Mouse (Mus musculus) embryonic facial prominence, embryonic 12.5 days (tissue): ENCODE data around the gene Wdfy3. TPM values are rescaled to one million over a fixed set of nuclear protein-coding genes. Genes with fewer than 3 reads are reported as not detected.
A peak's percentile ranks its signal among the peaks of the same experiment; 100 is the strongest.
"Not testable (repeated sequence)": the region's sequence is repeated elsewhere in the genome, so short reads cannot be mapped to it uniquely, and the experiment has no call there.

Experiments
- ATAC-seq: fragments of 200-750 bp; cut with Nextera tagmentation; 2 replicates; pipeline ENCODE4 v1.8.0; 2017; ENCODE audit not compliant: insufficient number of reproducible peaks, insufficient read depth, low FRiP score, low TSS enrichment
- H3K27ac ChIP-seq: fragments of 300-500 bp; sonication (generic); 2 replicates; pipeline ENCODE4 v1.5.1; 2016; ENCODE audit warnings: mild to moderate bottlenecking
- H3K27me3 ChIP-seq: fragments of 300-500 bp; sonication (generic); 2 replicates; pipeline ENCODE4 v1.6.1; 2016; ENCODE audit warnings: mild to moderate bottlenecking, moderate library complexity
- H3K36me3 ChIP-seq: fragments of 300-500 bp; sonication (generic); 2 replicates; pipeline ENCODE4 v1.6.1; 2016; ENCODE audit warnings: mild to moderate bottlenecking
- H3K4me1 ChIP-seq: fragments of 300-500 bp; sonication (generic); 2 replicates; pipeline ENCODE4 v1.6.1; 2016
- H3K4me2 ChIP-seq: fragments of 300-500 bp; sonication (generic); replicated peaks from 2 replicates; pipeline ENCODE4 v1.6.1; 2016; ENCODE audit warnings: mild to moderate bottlenecking, moderate library complexity
- H3K4me3 ChIP-seq: fragments of 300-500 bp; sonication (generic); 2 replicates; pipeline ENCODE4 v1.5.1; 2016; ENCODE audit warnings: mild to moderate bottlenecking
- H3K9ac ChIP-seq: fragments of 300-500 bp; sonication (generic); 2 replicates; pipeline ENCODE4 v1.6.1; 2016; ENCODE audit warnings: mild to moderate bottlenecking, moderate library complexity
- H3K9me3 ChIP-seq: fragments of 300-500 bp; sonication (generic); 2 replicates; pipeline ENCODE4 v1.6.1; 2016; ENCODE audit warnings: mild to moderate bottlenecking, moderate library complexity
- WGBS: fragments of 180-500 bp; shearing (Covaris S2); methylation state at CpG from one replicate; pipeline ENCODE4 v1.1.7; 2016; 5-methylcytosine and 5-hydroxymethylcytosine counted together
- polyA plus RNA-seq: library from polyadenylated mRNA; unstranded; fragments of >200 nt; fragmentation: Nextera tagmentation; extraction: Ambion mirVana; gene quantifications from 2 replicates; pipeline ENCODE4 v1.2.1, GENCODE M21; 2016

Gene Wdfy3
- polyA plus RNA-seq, 1 experiment from 2014 or later, result 26.1 TPM

DNA sequence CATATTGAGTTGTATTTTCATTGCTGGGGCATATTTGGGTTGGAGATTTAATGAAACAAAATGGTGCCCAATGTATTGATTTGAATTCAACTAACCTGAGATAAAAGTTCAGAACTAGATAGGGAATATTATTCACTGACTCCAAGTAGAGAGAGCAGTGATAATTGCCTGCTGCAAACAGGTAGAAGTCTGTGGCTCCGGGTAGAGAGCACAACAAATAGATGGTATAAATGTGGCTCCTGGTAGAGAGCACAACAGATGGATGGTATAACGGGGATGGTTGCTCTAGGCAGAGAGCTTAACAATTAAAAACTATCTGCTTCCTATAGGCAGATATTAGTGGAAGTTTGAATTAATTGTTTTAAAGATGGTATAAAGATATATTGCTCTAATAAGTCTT, 232.1 kb downstream of the Wdfy3 start:
- ATAC-seq, result not testable (repeated sequence)
- WGBS, result 93% methylated on average over 2 of the region's 2 CpGs
- H3K36me3 ChIP-seq, result peaks cover 75% of the 10 kb centered on the region

GRCm38 (mm10) chr5:101836221-101836620, 233.5 kb downstream of the Wdfy3 start:
- H3K27me3 ChIP-seq, result no peaks in the 10 kb centered on the region
- peaks cover 73% of the 10 kb centered on the region for H3K36me3 ChIP-seq
- ATAC-seq, result no peak
- no peaks in the 10 kb centered on the region for H3K9me3 ChIP-seq
- H3K4me1 ChIP-seq, result no peaks in the 10 kb centered on the region
- WGBS, result 73% methylated on average over 11 of the region's 11 CpGs
- no peak overlapping the region for H3K4me2 ChIP-seq
- no peak overlapping the region for H3K27ac ChIP-seq
- H3K9ac ChIP-seq, result no peak overlapping the region
- H3K4me3 ChIP-seq, result no peak overlapping the region

More for the DNA sequence above, 232.1 kb downstream of the Wdfy3 start:
- H3K4me2 ChIP-seq, H3K9ac ChIP-seq, H3K27me3 ChIP-seq, H3K4me1 ChIP-seq, H3K9me3 ChIP-seq, H3K27ac ChIP-seq, H3K4me3 ChIP-seq: not testable (repeated sequence)

- Histone ChIP-seq H3K36me3 (peaks cover 52% of the 10 kb centered on the region), H3K4me1 (no peaks in the 10 kb centered on the region), H3K27ac (no peak overlapping the region), H3K9me3 (no peaks in the 10 kb centered on the region), H3K9ac (no peak overlapping the region), H3K4me2 (no peak overlapping the region), H3K27me3 (no peaks in the 10 kb centered on the region), H3K4me3 (no peak overlapping the region)
- no peak for ATAC-seq
- WGBS, result 62% methylated on average over 8 of the region's 8 CpGs
Observed at GRCm38 (mm10) chr5:101833875-101834274, 235.8 kb downstream of the Wdfy3 start.

GRCm38 (mm10) chr5:101832991-101833390, 236.7 kb downstream of the Wdfy3 start:
- WGBS, result 91% methylated on average over 5 of the region's 5 CpGs
- ATAC-seq, result no peak
- peaks cover 51% of the 10 kb centered on the region for H3K36me3 ChIP-seq

GRCm38 (mm10) chr5:101832042-101832441, 237.7 kb downstream of the Wdfy3 start:
- peaks cover 2% of the 10 kb centered on the region for H3K4me1 ChIP-seq
- H3K27ac ChIP-seq, result no peak overlapping the region
- peaks cover 42% of the 10 kb centered on the region for H3K36me3 ChIP-seq
- no peak overlapping the region for H3K4me3 ChIP-seq
- no peak overlapping the region for H3K9ac ChIP-seq
- no peak overlapping the region for H3K4me2 ChIP-seq
- 94% methylated on average over 6 of the region's 6 CpGs for WGBS
- H3K27me3 ChIP-seq, result 0 out of 2 replicates have a peak, but pooled peaks cover 3% of the 10 kb centered on the region
- no peaks in the 10 kb centered on the region for H3K9me3 ChIP-seq
- ATAC-seq, result no peak

More at GRCm38 (mm10) chr5:101832991-101833390, 236.7 kb downstream of the Wdfy3 start:
- Histone ChIP-seq H3K4me2 (no peak overlapping the region), H3K9me3 (no peaks in the 10 kb centered on the region), H3K4me1 (no peaks in the 10 kb centered on the region), H3K9ac (no peak overlapping the region), H3K27me3 (no peaks in the 10 kb centered on the region), H3K27ac (no peak overlapping the region), H3K4me3 (no peak overlapping the region)

GRCm38 (mm10) chr5:101830180-101830579, 239.5 kb downstream of the Wdfy3 start:
- H3K4me3 ChIP-seq, result no peak overlapping the region
- 0 out of 2 replicates have a peak, but pooled peaks cover 3% of the 10 kb centered on the region for H3K27me3 ChIP-seq
- H3K9me3 ChIP-seq, result no peaks in the 10 kb centered on the region
- H3K4me2 ChIP-seq, result no peak overlapping the region
- no peak overlapping the region for H3K9ac ChIP-seq
- ATAC-seq, result no peak
- WGBS, result 72% methylated on average over 8 of the region's 8 CpGs
- no peak overlapping the region for H3K27ac ChIP-seq
- H3K36me3 ChIP-seq, result peaks cover 29% of the 10 kb centered on the region
- peaks cover 15% of the 10 kb centered on the region for H3K4me1 ChIP-seq

DNA sequence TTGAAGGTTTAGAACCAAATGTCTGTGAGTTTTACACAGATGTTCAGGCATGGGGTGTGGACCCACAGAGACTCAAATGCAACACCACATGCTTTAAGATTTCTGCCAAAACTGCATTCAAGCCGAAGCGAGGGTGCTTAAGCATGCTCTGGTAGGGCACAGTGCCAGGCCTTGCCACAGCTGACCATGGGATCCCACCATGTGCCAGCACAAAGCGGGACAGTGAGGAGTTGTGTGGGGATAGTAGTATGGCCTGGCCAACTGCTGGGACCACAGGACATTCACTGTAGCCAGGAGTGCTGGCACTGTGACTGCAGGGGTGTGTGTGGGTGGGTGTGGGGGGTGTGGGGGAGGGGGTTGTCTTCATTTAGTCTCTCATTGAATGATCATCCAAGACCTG, 240.8 kb downstream of the Wdfy3 start:
- ATAC-seq, result no peak
- 92% methylated on average over 3 of the region's 3 CpGs for WGBS

DNA sequence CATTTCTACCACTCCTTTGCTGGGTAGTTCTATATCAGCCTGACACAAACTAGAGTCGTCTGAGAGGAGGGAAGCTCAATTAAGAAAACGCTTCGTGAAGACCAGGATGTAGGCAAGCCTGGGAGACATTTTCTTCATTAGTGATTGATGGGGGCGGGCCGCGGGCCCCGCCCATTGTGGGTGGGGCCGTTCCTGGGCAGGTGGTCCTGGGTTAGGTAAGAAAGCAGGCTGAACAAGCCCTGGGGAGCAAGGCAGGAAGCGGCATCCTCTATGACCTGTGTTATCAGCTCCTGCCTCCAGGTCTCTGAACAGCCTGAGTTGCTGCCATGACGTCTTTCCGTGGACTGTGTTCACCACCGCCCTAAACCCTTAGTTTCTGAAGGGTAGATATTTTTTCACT, 242.2 kb downstream of the Wdfy3 start:
- Histone ChIP-seq H3K4me3 (no peak overlapping the region), H3K27me3 (peaks cover 5% of the 10 kb centered on the region; the same call in 1 of the 2 replicates), H3K27ac (no peak overlapping the region), H3K4me1 (peaks cover 18% of the 10 kb centered on the region), H3K36me3 (peaks cover 10% of the 10 kb centered on the region; the same call in 1 of the 2 replicates), H3K9ac (no peak overlapping the region), H3K9me3 (no peaks in the 10 kb centered on the region), H3K4me2 (no peak overlapping the region)
- ATAC-seq, result no peak
- 36% methylated on average over 12 of the region's 12 CpGs for whole genome bisulfite sequencing

More for the DNA sequence above, 240.8 kb downstream of the Wdfy3 start:
- H3K4me3 ChIP-seq, result no peak overlapping the region
- H3K27ac ChIP-seq, result no peak overlapping the region
- no peak overlapping the region for H3K9ac ChIP-seq
- no peaks in the 10 kb centered on the region for H3K9me3 ChIP-seq
- H3K27me3 ChIP-seq, result peaks cover 3% of the 10 kb centered on the region; the same call in 1 of the 2 replicates
- H3K4me2 ChIP-seq, result no peak overlapping the region
- peaks cover 18% of the 10 kb centered on the region for H3K4me1 ChIP-seq
- peaks cover 20% of the 10 kb centered on the region for H3K36me3 ChIP-seq

DNA sequence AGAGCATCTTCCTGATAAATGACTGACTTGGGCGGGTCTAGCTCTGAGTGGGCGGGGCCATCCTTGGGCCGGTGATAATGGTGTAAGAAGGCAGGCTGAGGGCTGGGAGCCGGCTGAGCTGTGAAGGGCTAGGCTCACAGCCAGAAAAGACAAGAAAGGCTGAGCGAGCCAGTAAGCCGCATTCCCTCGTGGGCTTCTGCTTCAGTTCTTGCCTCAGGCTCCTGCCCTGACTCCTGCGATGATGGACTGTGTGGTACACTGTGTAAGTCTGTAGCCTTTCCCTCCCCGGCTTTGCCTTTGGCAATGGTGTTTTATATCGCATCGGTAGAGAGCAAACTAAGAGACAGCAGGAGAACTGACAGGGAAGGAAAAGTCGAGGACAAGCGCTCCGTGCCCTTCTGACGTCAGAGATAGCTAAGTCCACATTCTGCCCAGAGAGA, 243.2 kb downstream of the Wdfy3 start:
- Histone ChIP-seq H3K9ac (no peak overlapping the region), H3K9me3 (no peaks in the 10 kb centered on the region), H3K27ac (no peak overlapping the region), H3K4me1 (peaks cover 18% of the 10 kb centered on the region), H3K4me2 (peak overlapping the region; percentile 44), H3K4me3 (no peak overlapping the region), H3K27me3 (peaks cover 5% of the 10 kb centered on the region; the same call in 1 of the 2 replicates), H3K36me3 (0 out of 2 replicates have a peak, but pooled peaks cover under 1% of the 10 kb centered on the region)
- 6% methylated on average over 15 of the region's 15 CpGs for WGBS
- ATAC-seq, result peak; percentile 38; the same call in 1 of the 2 replicates

DNA sequence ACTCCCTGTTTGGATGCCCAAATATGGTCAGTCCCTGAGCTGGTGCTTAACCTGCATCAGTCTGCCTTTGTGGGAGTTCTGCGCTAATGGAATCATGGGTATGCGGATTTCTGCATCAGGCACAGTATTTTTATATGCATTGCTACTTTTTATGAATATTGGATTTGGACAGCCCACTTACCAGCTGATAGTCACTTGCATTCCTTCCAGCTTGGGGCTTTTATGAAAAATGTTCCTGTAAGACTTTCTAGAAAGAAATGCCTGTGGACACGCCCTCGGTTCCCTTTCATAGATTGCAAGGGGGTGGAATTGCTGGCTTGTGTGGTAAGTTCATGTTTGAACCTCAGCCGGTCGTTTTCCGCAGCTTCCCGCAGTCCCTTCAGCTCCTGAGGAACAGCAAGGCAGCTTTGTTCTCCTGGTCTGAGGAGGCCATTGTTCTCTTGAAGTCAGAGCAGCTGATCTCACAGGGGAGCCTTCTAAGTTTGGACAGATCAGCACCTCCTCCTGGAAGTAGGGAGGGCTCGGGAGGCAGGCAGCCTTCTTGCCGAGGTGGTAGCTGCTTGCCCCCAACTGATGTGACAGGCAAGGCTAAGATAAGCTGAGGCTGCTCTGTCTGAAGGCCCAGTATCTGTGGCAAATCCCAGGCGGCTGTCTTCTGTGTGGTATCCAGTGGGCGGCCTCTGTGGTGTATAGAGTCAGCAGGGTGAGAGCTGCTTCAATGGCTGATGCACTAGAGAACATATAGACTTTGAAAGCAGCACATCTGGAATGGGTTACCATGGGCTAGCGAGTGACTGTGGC, 244.4 kb downstream of the Wdfy3 start:
- Histone ChIP-seq H3K4me3 (no peak overlapping the region), H3K27ac (0 out of 2 replicates have a peak overlapping the region, but pooled peaks have one; percentile 46), H3K36me3 (no peaks in the 10 kb centered on the region), H3K27me3 (peaks cover 5% of the 10 kb centered on the region; the same call in 1 of the 2 replicates), H3K4me2 (no peak overlapping the region; the same call in 1 of the 2 replicates), H3K9me3 (no peaks in the 10 kb centered on the region), H3K9ac (no peak overlapping the region), H3K4me1 (peaks cover 18% of the 10 kb centered on the region)
- WGBS, result 22% methylated on average over 13 of the region's 13 CpGs
- no peak for ATAC-seq

DNA sequence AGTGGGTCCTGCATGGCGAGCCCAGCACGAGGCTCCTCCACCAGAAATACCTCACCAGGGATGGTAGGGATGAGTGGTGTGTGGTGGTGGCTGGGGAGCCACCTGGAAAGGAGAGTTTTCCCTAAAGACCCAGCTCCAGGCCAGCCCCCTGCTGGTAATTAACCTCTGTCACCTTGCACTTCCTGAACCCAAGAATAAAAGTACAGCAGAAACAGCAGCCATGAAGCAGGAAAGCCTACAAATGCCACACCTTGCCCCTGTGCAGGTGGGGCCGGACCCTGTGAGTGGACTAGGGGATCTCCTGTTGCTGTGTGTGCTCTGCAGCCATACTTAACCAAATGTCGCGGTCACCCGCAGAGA, 247.4 kb downstream of the Wdfy3 start:
- ATAC-seq, result no peak
- Histone ChIP-seq H3K27me3 (peaks cover 2% of the 10 kb centered on the region; the same call in 1 of the 2 replicates), H3K4me3 (no peak overlapping the region), H3K4me1 (peaks cover 23% of the 10 kb centered on the region), H3K9ac (no peak overlapping the region), H3K27ac (no peak overlapping the region), H3K36me3 (no peaks in the 10 kb centered on the region), H3K9me3 (no peaks in the 10 kb centered on the region), H3K4me2 (no peak overlapping the region)
- 31% methylated on average over 6 of the region's 6 CpGs for WGBS
